Mouse (Mus musculus) cerebellum, adult 2 months (tissue): ENCODE results near the gene Dnal1. TPM values are rescaled to one million over a fixed set of nuclear protein-coding genes. Genes with fewer than 3 reads are reported as not detected.

Experiments
- DNase-seq, 2 experiments: peaks; one replicate each; pipeline ENCODE4 v3.0.0; 2021
- H3K27ac ChIP-seq: fragments of 200-500 bp; 2 replicates; pipeline ENCODE4 v1.5.1; 2012; ENCODE audit warnings: low read length, control low read depth, inconsistent platforms; ENCODE audit not compliant: insufficient read depth
- H3K27me3 ChIP-seq: fragments of 200-500 bp; 2 replicates; pipeline ENCODE4 v1.6.1; 2012; ENCODE audit warnings: inconsistent platforms, mild to moderate bottlenecking, low read length, moderate library complexity; ENCODE audit not compliant: control insufficient read depth, insufficient read depth
- H3K4me1 ChIP-seq: fragments of 200-500 bp; 2 replicates; pipeline ENCODE4 v1.6.1; 2011; ENCODE audit warnings: low read length; ENCODE audit not compliant: control insufficient read depth, insufficient read depth
- H3K4me3 ChIP-seq: fragments of 200-500 bp; replicated peaks from 2 replicates; pipeline ENCODE3; 2011; ENCODE audit warnings: mild to moderate bottlenecking, low read depth, low read length, control low read depth; ENCODE audit not compliant: insufficient read depth
- CTCF ChIP-seq: fragments of 200-500 bp; IDR thresholded peaks from 2 replicates; pipeline ENCODE4 v1.5.1; 2011; ENCODE audit warnings: low read depth, mild to moderate bottlenecking, control low read depth, low read length, moderate library complexity, borderline replicate concordance; ENCODE audit not compliant: insufficient read depth
- POLR2A ChIP-seq: fragments of 200-500 bp; IDR thresholded peaks from 2 replicates; pipeline ENCODE4 v1.6.1; 2011; ENCODE audit warnings: low read length, control low read depth, borderline replicate concordance; ENCODE audit not compliant: insufficient read depth
- WGBS: fragments of 180-500 bp; shearing (Covaris S2); methylation state at CpG from one replicate; pipeline ENCODE4 v1.1.7; 2018; 5-methylcytosine and 5-hydroxymethylcytosine counted together
- polyA plus RNA-seq: library from polyadenylated mRNA; depleted of rRNA; stranded (reverse); fragments of >200 nt; gene quantifications from 2 replicates; pipeline ENCODE4 v1.2.3, GENCODE M21; 2012

Gene Dnal1
- polyA plus RNA-seq, 1 experiment: 22.6 TPM

DNA sequence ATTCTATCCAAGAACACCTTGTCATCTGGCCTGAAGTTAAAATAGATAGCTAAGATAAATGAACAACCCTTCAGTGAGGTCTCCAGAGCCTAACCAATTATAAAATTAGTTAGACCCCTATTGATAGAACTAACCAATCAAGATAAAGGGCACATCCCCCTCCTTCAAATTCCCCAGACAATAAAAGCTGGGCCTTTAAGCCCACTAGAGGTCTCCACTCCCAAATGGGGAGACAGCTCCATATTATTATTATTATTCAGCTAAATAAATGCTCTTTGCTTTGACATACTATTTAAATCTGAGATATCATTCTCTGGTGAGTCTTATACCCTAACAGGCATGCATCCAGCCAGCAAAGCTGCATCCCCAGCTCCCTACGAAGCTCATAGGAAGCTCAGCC lies 4.2 kb upstream of the Dnal1 start:
- no peaks in the 10 kb centered on the region for H3K4me1 ChIP-seq
- 82% methylated on average over 1 of the region's 1 CpGs for WGBS
- no peak overlapping the region for H3K4me3 ChIP-seq
- TF ChIP-seq CTCF: no peak
- TF ChIP-seq POLR2A: no peak
- H3K27ac ChIP-seq: no peak overlapping the region
- H3K27me3 ChIP-seq: no peaks in the 10 kb centered on the region
- DNase-seq: no peak

DNA sequence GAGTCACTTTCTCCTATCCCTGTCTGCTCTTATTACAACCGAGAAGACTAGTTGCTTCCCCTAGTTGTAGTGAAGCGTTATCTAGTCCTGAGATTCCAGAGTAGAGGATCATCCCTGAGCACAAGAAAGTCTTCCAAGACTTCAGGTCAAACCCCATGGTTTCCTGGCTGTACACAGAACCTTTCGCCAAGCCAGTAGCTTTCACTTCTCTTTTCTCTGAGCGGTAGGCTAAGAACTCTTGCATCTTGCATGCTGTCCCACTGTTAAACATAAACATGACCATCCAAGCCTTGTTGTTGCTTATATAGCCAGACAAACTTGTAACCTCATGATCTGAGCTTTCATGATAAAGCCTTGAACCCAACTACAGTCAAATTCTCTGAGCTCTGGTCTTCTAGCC lies 3.4 kb upstream of the Dnal1 start:
- no peak for DNase-seq
- H3K27me3 ChIP-seq: no peaks in the 10 kb centered on the region
- TF ChIP-seq CTCF (no peak), POLR2A (no peak)
- no peak overlapping the region for H3K27ac ChIP-seq
- H3K4me1 ChIP-seq: no peaks in the 10 kb centered on the region
- 92% methylated on average over 4 of the region's 4 CpGs for WGBS
- H3K4me3 ChIP-seq: no peak overlapping the region

DNA sequence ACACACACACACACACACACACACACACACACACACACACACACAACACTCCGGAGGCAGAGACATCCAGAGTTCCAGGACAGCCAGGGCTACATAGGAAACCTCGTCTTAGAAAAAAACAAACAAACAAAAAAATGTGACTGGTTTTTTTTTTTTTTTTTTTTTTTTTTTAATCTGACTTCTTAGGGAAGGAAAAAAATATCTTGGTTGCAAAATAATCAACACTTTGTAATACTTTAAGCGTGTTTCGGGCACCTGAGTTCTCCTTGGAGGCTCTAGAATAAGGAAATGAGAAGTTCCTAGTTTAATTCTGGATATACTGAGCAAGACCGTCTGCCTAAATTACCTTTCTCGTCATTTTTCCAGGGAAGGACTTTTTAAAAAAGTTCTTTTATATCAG lies 490 bp upstream of the Dnal1 start:
- 28% methylated on average over 6 of the region's 6 CpGs for WGBS
- no peak overlapping the region for H3K27ac ChIP-seq
- no peak for TF ChIP-seq CTCF
- TF ChIP-seq POLR2A: no peak
- no peak for DNase-seq
- H3K4me1 ChIP-seq: no peaks in the 10 kb centered on the region
- H3K4me3 ChIP-seq: peak overlapping the region; percentile 49
- H3K27me3 ChIP-seq: no peaks in the 10 kb centered on the region

- no peaks in the 10 kb centered on the region for H3K4me1 ChIP-seq
- H3K27ac ChIP-seq: no peak overlapping the region
- TF ChIP-seq POLR2A: no peak
- TF ChIP-seq CTCF: no peak
- H3K4me3 ChIP-seq: no peak overlapping the region
- no peak for DNase-seq
- WGBS: 95% methylated on average over 5 of the region's 5 CpGs
- no peaks in the 10 kb centered on the region for H3K27me3 ChIP-seq
These were observed 5.4 kb downstream of the Dnal1 start for GRCm38 (mm10) chr12:84119584-84119983.

DNA sequence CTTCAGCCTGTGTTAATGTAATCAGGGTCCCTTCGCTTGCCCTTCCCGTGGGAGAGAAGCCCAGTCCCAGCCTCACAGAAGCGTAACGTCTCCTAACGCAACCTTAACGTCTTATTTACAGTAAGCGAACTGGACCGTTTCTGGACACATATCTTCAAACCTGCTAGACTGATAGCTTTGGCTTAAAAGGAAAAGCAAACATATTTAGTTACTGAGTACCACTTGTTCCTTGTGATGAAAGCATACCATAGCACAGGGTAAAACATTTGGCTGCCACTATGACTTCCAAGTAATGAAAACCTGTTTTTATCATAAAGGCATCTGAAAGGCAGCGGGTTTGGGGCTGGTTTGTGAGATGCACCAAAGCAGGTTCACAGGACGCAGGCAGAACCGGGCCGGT lies 11.7 kb downstream of the Dnal1 start:
- Histone ChIP-seq H3K4me3 (no peak overlapping the region), H3K4me1 (no peaks in the 10 kb centered on the region), H3K27ac (no peak overlapping the region), H3K27me3 (no peaks in the 10 kb centered on the region)
- WGBS: 80% methylated on average over 12 of the region's 12 CpGs
- no peak for DNase-seq
- no peak for TF ChIP-seq CTCF
- TF ChIP-seq POLR2A: no peak

GRCm38 (mm10) chr12:84126899-84127298 lies 12.7 kb downstream of the Dnal1 start:
- no peak for TF ChIP-seq POLR2A
- TF ChIP-seq CTCF: no peak
- no peak overlapping the region for H3K27ac ChIP-seq
- no peak for DNase-seq

GRCm38 (mm10) chr12:84128576-84128975 lies 14.4 kb downstream of the Dnal1 start:
- no peak for DNase-seq
- Histone ChIP-seq H3K27ac (no peak overlapping the region), H3K4me3 (no peak overlapping the region), H3K4me1 (no peaks in the 10 kb centered on the region), H3K27me3 (no peaks in the 10 kb centered on the region)
- 85% methylated on average over 6 of the region's 6 CpGs for WGBS
- no peak for TF ChIP-seq CTCF
- no peak for TF ChIP-seq POLR2A

More at GRCm38 (mm10) chr12:84126899-84127298, 12.7 kb downstream of the Dnal1 start:
- Histone ChIP-seq H3K4me3 (no peak overlapping the region), H3K4me1 (no peaks in the 10 kb centered on the region), H3K27me3 (no peaks in the 10 kb centered on the region)
- WGBS: 82% methylated on average over 2 of the region's 2 CpGs

- DNase-seq: no peak
- 90% methylated on average over 8 of the region's 8 CpGs for WGBS
- no peaks in the 10 kb centered on the region for H3K4me1 ChIP-seq
- H3K4me3 ChIP-seq: no peak overlapping the region
- no peak overlapping the region for H3K27ac ChIP-seq
- TF ChIP-seq CTCF (no peak), POLR2A (no peak)
- no peaks in the 10 kb centered on the region for H3K27me3 ChIP-seq
These were observed 15.8 kb downstream of the Dnal1 start for GRCm38 (mm10) chr12:84129931-84130330.
